Comparison of ENCODE assay signal across 9 mouse cellular contexts in the genomic region with DNA sequence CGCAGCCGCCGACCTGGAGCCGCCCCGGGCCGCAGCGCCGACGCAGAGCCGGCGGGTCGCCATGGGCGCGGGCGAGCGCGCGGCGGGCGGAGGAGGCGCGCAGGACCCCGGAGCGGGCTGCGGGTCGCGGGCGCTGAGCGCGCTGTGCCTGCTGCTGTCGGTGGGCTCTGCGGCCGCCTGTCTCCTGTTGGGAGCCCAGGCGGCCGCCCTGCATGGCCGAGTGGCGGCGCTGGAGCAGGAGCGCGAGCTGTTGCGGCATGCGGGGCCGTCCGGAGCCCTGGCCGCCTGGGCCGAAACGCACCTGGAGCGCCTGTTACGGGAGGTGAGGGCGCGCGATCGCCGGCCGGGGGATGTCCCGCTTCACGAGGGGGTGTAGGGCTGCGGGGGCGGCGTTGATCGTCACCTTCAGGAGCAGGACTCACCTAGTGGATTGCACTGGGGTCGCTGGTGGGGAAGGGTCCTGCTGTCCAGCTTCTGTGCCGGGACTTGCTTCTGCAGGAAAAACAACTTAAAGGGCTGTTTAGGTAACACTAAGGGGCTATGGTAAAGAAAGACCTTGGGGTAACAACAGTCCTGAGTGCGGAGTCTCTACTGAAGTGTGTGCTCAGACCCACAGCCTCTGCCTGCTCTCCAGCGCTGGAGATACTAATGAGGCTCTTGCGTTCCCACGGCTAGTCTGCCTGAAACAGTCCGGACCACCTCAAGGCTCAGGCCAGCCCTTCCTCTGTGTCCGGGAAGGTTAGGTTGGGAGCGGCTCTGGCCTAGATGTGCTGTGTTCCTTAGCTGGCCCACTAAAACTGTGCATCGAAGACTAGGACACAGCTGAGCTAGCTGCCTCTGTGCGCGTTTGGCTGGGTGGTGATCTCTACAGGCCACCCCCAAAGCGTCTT. TPM values are rescaled to one million over a fixed set of nuclear protein-coding genes. Genes with fewer than 3 reads are reported as not detected.
A peak's percentile ranks its signal among the peaks of the same experiment; 100 is the strongest.
DNase-seq lines count a peak whose midpoint lies in the region; ATAC-seq and TF ChIP-seq lines count a peak whose summit lies in the region.
"Had no signal": no experiment of that assay in that cellular context is flagged by ENCODE, and none has a peak within 500 bp of the region (broad histone marks: within the 10 kb centered on the region; RNA-seq: fewer than 3 reads in every experiment).

No protein-coding gene starts in this region.

- H3K36me3 ChIP-seq in intestine, postnatal 0 days (ENCODE audit: control insufficient read depth, insufficient read depth) = no peaks in the 10 kb centered on the region
- no peaks in the 10 kb centered on the region for H3K36me3 ChIP-seq in liver, embryonic 16.5 days (ENCODE audit: control insufficient read depth, insufficient read depth)

- H3K9ac ChIP-seq in intestine, postnatal 0 days (ENCODE audit: low read depth, low read length) = peak overlapping the region; percentile 65
- H3K9ac ChIP-seq in liver, embryonic 16.5 days (ENCODE audit: low read depth, low read length) = peak overlapping the region; percentile 46; the same call in 1 of the 2 replicates

- H3K9me3 ChIP-seq in intestine, postnatal 0 days (ENCODE audit: control insufficient read depth) = no peaks in the 10 kb centered on the region
- no peaks in the 10 kb centered on the region for H3K9me3 ChIP-seq in liver, embryonic 16.5 days (replicated peaks; ENCODE audit: control insufficient read depth, low read length)

- peak overlapping the region; percentile 71 for H3K4me3 ChIP-seq in intestine, postnatal 0 days (ENCODE audit: low read depth, low read length)
- peak overlapping the region; percentile 62 for H3K4me3 ChIP-seq in liver, embryonic 16.5 days (ENCODE audit: low read depth, low read length)

- H3K4me2 ChIP-seq in intestine, postnatal 0 days (replicated peaks; ENCODE audit: low read depth) = peak overlapping the region; percentile 97
- H3K4me2 ChIP-seq in liver, embryonic 16.5 days (ENCODE audit: low read depth, low read length) = peak overlapping the region; percentile 72

- no peaks in the 10 kb centered on the region for H3K4me1 ChIP-seq in intestine, postnatal 0 days (replicated peaks; ENCODE audit: control insufficient read depth, insufficient read depth, low read length)
- H3K4me1 ChIP-seq in liver, embryonic 16.5 days (ENCODE audit: control insufficient read depth, low read depth, low read length) = peaks cover 2% of the 10 kb centered on the region; the same call in 1 of the 2 replicates

- 0 out of 2 replicates have a peak, but pooled peaks cover 4% of the 10 kb centered on the region for H3K27me3 ChIP-seq in intestine, postnatal 0 days (replicated peaks; ENCODE audit: control insufficient read depth, insufficient read depth, low read length)
- H3K27me3 ChIP-seq in liver, embryonic 16.5 days (ENCODE audit: control insufficient read depth, insufficient read depth, low read depth, low read length) = peaks cover 31% of the 10 kb centered on the region

- peak; percentile 64 for TF ChIP-seq CTCF in intestine, postnatal 0 days (IDR thresholded peaks at IDR 0.05; ENCODE audit: low read depth)

- 3% methylated on average over 73 of the region's 74 CpGs for WGBS in intestine, postnatal 0 days
- 2% methylated on average over 66 of the region's 74 CpGs for WGBS in liver, embryonic 16.5 days (ENCODE audit: insufficient replicate concordance)

- peak; percentile 41 to 57 for DNase-seq in cerebellum, postnatal 25 days
- no peak for DNase-seq in cerebellum, adult 9-10 months
- peak; percentile 60 to 71 for DNase-seq in adrenal gland, postnatal 36 days
- DNase-seq in gastrocnemius, postnatal 25 days = peak; percentile 19
- DNase-seq in ovary, adult 18-20 months (ENCODE audit: low spot score) = peak; percentile 19
- peak; percentile 31 to 70 for DNase-seq in urinary bladder, postnatal 4 days (ENCODE audit: low spot score in 2 of 2)

- peak; percentile 62 for ATAC-seq in intestine, postnatal 0 days
- peak; percentile 27; the same call in 1 of the 2 replicates for ATAC-seq in liver, embryonic 16.5 days (ENCODE audit: low read depth)

- peak overlapping the region; percentile 28; the same call in 1 of the 2 replicates for H3K27ac ChIP-seq in intestine, postnatal 0 days (ENCODE audit: low read depth, low read length)
- no peak overlapping the region for H3K27ac ChIP-seq in liver, embryonic 16.5 days (ENCODE audit: low read length)

RNA-seq across cellular contexts. Expression of gene Col23a1, which starts 0.6 kb away (rescaled TPM):
- total RNA-seq in adrenal gland, postnatal 36 days (2021) = 1 to 10 TPM; 2.6 to 7.0 TPM
- total RNA-seq in gastrocnemius, postnatal 25 days (2021) = 1 to 10 TPM; 1.8 to 1.9 TPM
- polyA plus RNA-seq in intestine, postnatal 0 days (2015; fragmentation: Nextera tagmentation; extraction: Ambion mirVana) = 4.6 and 4.9 TPM in 2 replicates
- 0.06 and 0.15 TPM in 2 replicates for polyA plus RNA-seq in liver, embryonic 16.5 days (2015; fragmentation: Nextera tagmentation; extraction: Ambion mirVana)

RNA-seq across cellular contexts. Expression of gene BC049762, which starts 27.5 kb away (rescaled TPM):
- total RNA-seq in adrenal gland, postnatal 36 days (2021) = not detected
- not detected for total RNA-seq in gastrocnemius, postnatal 25 days (2021)
- polyA plus RNA-seq in intestine, postnatal 0 days (2015; fragmentation: Nextera tagmentation; extraction: Ambion mirVana) = 0.76 and 0.83 TPM in 2 replicates
- 0.15 and 0.46 TPM in 2 replicates for polyA plus RNA-seq in liver, embryonic 16.5 days (2015; fragmentation: Nextera tagmentation; extraction: Ambion mirVana)
- total RNA-seq: left cerebral cortex, postnatal 14 days had no signal

RNA-seq across cellular contexts. Expression of gene Clk4, which starts 28.8 kb away (rescaled TPM):
- 100 to 1,000 TPM in 1 of 2 experiments, 10 to 100 TPM in 1; 84.2 to 110 TPM for total RNA-seq in adrenal gland, postnatal 36 days (2021)
- total RNA-seq in gastrocnemius, postnatal 25 days (2021) = 10 to 100 TPM; 35.2 to 41.1 TPM
- polyA plus RNA-seq in intestine, postnatal 0 days (2015; fragmentation: Nextera tagmentation; extraction: Ambion mirVana) = 47.5 and 51.6 TPM in 2 replicates
- polyA plus RNA-seq in liver, embryonic 16.5 days (2015; fragmentation: Nextera tagmentation; extraction: Ambion mirVana) = 54.7 and 58.7 TPM in 2 replicates
